Mouse (Mus musculus): ENCODE results near the gene Sf3a2.

Sf3a2 gene

GRCm38 (mm10) chr10:80775731-80776130 lies 22.3 kb upstream of the Sf3a2 start:
- no peak for DNase-seq (ENCODE audit: low spot score)

DNA sequence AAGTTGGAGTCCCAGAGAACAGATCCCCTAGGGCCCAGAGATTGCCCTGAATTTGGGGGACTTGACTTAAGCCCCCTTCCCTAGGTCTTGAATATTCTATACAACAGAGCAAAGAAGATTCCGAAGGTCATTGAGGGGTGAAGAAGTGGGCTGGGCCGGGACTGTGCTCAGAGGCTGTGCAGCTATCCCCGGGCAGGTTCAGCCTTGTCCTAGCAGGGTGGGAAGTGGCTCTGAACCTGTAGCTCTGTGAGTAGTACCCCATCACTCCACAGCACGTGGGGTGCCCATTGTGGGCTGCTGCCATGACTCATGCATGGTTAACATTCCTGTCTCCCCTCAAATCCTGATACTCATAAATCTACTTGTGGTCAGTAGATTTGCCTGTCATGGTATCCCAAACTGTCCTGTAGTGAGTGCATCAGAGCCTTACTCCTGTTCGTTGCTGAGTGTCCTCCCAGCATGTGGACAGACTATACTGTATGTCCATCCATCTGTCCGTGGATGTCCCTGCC lies 21.6 kb upstream of the Sf3a2 start:
- DNase-seq (ENCODE audit: low spot score): no peak

- no peak for DNase-seq (ENCODE audit: low spot score)
Observed at GRCm38 (mm10) chr10:80777123-80777522, 20.9 kb upstream of the Sf3a2 start.

- no peak for DNase-seq (ENCODE audit: low spot score)
Observed at GRCm38 (mm10) chr10:80779565-80779964, 18.4 kb upstream of the Sf3a2 start.

DNA sequence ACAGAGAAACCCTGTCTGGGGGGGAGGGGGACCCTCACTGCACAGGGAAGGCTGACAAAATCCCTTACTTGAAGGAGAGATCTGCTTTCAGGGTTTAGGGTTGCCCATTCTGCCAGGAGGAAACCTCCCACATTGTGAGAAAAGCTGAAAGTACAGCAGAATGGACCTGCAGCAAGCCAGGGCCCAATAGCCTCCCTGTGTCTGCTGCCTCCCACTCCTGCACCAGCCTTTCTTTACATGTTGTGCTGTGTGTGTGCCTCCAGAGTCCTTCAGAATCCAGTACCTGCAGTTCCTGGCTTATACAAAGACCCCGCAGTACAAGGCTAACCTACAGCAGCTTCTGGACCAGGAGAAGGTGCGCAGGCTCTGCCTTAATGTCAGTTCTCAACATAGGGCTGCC lies 13.7 kb upstream of the Sf3a2 start:
- DNase-seq (ENCODE audit: low spot score): no peak

DNA sequence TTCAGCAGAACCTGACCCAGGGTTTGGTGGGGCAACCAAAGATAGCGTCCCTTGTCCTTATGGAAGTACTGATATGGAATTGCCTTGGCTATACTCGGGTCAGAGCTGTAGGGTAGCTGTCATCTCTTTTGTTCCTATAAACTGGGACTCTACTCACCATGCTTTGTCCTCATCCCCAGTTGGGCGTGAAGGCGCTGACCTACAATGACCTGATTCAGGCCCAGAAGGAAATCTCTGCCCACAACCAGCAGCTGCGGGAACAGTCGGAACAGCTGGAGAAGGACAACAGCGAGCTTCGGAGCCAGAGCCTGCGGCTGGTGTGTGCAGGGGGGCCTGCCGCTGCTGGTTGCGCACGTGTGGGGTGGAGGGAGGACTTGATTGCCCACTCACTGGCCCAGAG lies 13.1 kb upstream of the Sf3a2 start:
- DNase-seq (ENCODE audit: low spot score): no peak

DNA sequence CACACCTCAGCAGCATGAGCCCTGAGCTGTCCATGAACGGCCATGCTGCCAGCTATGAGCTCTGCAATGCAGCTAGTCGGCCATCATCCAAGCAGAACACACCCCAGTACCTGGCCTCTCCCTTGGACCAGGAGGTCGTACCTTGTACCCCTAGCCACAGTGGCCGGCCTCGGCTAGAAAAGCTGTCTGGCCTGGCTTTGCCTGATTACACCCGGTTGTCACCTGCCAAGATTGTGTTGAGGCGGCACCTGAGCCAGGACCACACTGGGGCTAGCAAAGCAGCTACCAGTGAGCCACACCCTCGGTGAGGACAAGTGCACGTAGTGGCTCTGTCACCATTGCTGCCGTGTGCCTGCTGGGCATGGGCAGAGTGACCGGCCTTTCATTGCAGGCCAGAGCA lies 12.0 kb upstream of the Sf3a2 start:
- no peak for DNase-seq (ENCODE audit: low spot score)

GRCm38 (mm10) chr10:80787517-80787916 lies 10.5 kb upstream of the Sf3a2 start:
- DNase-seq (ENCODE audit: low spot score): no peak

DNA sequence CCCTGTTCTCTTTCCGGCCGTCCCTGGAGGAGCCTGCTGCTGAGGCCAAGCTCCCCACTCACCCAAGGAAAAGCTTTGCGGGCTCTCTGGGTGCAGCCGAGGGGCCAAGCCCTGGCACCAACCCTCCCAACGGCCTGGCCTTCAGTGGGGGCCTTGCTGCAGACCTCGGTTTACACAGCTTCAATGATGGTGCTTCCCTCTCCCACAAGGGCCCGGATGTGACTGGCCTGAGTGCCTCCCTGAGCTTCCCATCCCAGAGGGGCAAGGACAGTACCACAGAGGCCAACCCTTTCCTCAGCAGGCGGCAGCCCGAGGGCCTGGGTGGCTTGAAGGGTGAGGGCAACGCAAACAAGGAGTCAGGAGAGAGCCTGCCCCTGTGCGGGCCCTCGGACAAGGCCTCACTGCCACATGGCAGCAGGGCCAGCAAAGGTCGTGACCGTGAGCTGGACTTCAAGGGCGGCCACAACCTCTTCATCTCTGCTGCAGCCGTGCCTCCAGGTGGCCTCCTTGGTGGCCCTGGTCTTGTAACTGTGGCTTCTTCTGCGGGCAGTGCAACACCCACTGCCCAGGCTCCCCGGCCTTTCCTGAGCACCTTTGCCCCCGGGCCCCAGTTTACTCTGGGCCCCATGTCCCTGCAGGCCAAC lies 7.1 kb upstream of the Sf3a2 start:
- DNase-seq (ENCODE audit: low spot score): no peak

DNA sequence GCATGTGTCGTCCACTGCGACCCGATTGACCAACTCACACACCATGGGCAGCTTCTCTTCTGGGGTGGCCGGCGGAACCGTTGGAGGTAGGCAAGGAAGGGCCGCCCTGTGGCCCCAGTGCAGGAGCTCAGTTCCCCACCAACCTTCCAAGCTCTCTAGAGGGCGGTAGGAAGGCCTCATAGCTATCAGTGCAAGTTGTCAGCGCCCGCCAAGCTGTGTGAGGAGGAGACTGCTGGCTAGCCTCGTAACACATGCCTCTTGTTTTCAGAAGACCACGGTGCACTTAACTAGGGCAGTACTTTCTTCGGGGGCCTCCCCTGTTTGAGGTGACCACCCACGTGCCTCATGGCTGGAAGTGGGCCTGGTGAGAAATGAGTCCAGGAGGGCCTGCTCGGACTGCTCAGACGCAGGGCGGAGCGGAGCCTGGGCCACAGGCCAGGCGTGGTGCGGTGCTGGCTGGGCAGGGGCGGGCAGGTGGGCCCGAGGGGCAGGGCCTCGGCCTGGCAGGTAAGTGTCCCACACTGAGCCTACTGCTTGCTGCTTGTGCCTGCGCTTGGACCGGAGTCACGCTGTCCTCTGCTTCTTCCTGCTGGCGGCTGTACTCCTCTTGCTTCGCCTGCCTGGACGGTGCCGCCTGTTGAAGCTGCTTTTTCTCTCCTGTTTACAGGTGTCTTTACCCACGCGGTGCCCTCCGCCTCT lies 6.4 kb upstream of the Sf3a2 start:
- no peak for DNase-seq (ENCODE audit: low spot score)

DNA sequence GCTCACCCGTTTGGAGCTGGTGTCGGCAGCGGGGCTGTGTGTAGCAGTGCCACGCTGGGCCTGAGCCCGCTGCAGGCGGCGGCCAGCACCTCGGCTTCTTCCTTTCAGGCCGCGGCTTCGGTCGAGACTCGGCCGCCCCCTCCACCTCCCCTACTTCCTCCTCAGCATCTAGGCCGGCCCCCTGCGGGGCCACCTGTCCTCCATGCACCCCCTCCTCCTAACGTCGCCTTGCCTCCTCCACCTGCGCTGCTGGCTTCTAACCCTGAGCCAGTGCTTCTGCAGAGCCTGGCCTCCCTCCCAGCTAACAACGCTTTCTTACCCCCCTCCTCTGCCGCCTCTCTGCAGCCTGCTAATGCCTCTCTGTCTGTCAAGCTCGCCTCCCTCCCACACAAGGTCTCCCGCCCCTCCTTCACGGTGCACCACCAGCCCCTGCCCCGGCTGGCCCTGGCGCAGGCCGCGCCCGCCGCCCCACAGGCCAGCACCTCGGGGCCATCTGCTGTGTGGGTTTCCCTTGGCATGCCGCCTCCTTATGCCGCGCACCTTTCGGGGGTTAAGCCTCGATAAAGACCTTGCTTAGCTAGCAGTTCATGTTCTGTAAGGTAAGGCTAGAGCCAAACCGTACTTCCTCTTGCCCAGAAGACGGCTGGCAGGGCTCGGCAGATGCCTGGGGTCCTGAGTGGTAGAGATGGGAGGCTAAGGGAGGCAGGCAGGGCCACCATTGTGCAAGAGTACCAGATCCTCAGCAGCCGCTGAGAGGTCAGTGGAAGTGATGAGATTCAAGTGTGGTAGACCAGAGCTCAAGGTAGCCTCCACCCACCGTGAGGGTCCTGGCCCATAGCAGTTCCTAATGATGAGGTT lies 5.6 kb upstream of the Sf3a2 start:
- no peak for DNase-seq (ENCODE audit: low spot score)

GRCm38 (mm10) chr10:80793033-80793784 lies 4.8 kb upstream of the Sf3a2 start:
- no peak for DNase-seq (ENCODE audit: low spot score)

GRCm38 (mm10) chr10:80793803-80794202 lies 4.2 kb upstream of the Sf3a2 start:
- no peak for DNase-seq (ENCODE audit: low spot score)

DNA sequence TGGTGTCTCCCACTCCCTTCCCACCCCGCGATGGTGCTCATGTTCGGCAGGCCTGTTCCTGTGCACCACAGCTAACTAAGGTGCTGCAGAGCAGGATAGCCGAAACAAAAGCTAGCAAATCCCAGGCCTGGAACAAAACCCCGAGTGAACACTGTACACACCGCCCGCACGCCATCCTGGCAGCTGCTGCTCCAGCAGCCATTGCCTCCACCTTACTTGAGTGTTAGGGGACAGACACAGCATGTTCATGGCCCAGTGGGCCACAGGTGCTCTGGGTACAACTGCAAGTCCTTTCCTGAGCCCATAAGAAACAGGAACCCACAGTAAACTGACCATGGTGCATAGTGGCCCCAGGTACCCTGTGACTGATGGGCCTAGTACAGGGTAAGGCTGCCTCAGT lies 3.2 kb upstream of the Sf3a2 start:
- no peak for DNase-seq (ENCODE audit: low spot score)

DNA sequence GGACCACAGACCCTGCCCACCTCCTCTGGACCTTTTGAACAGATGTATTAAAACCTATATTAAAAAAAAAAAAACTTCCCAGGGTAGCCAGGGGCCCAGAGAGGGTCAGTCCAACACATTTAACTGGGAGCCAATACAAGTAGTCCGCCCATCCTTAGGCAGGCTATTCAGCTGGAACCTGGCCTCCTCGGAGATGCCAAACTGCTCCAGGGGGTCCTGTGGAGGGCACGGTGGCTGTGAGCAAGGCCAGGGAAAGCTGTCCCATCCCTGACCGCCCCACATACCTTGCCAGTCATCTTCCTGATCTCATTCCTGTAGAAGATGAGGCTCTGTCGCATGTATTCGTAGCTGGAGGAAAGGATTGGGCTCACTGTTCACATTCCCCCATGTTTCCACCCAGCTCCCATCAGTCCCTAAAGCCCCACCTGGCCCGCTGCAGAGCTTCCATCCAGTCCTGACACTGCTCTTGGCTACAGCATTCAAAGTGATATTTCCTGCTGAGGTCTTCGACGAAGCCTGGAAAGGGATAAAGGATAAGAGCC lies 1.6 kb upstream of the Sf3a2 start:
- no peak for DNase-seq (ENCODE audit: low spot score)

GRCm38 (mm10) chr10:80797186-80798149 lies 530 bp upstream of the Sf3a2 start:
- DNase-seq (ENCODE audit: low spot score): no peak

- DNase-seq (ENCODE audit: low spot score): no peak
Observed at GRCm38 (mm10) chr10:80799070-80799566, 1.1 kb downstream of the Sf3a2 start.

DNA sequence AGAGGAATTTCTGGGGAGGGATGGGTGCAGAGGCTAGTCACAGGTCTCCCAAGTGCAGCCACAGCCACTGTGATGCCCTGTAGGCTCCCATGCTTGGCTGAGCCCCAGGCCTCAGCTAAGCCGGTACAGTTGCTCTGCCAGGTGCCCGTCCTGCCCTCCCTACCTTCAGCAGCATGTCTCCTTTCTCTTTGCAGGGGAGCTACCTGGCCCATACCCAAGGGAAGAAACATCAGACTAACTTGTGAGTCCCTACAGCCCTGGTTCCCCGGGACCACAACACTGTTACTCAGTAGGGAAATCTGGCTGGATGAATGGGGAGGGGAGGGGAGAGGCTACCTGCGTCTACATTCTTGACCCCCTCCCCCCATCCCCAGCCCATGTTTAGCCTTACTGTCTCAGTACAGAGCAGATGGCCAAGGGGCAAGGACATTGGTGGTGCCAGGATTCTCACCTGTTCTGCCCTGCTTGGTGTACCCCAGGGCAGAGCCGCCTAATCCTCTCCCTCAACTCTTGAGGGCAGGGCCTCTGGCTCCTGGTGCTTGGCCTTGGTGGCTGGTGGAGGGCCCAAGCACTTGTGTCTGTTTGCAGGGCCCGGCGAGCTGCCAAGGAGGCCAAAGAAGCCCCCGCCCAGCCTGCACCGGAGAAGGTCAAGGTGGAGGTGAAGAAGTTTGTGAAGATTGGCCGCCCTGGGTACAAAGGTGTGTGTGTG lies 4.4 kb downstream of the Sf3a2 start:
- DNase-seq (ENCODE audit: low spot score): no peak

- DNase-seq (ENCODE audit: low spot score): no peak
Observed at GRCm38 (mm10) chr10:80802996-80803395, 5.0 kb downstream of the Sf3a2 start.

- DNase-seq (ENCODE audit: low spot score): no peak
Observed at GRCm38 (mm10) chr10:80804340-80804739, 6.3 kb downstream of the Sf3a2 start.
